Mouse (Mus musculus) liver, embryonic 18 days (tissue): ENCODE measurements around the gene Minpp1. TPM values are rescaled to one million over a fixed set of nuclear protein-coding genes. Genes with fewer than 3 reads are reported as not detected.

ENCODE experiments used
- polyA plus RNA-seq: library from polyadenylated mRNA; depleted of rRNA; stranded (reverse); fragments of >200 nt; gene quantifications from 2 replicates; pipeline ENCODE4 v1.2.3, GENCODE M21; 2012; rRNA removed

Gene Minpp1
- 29.7 and 30.6 TPM in 2 replicates for polyA plus RNA-seq

DNA sequence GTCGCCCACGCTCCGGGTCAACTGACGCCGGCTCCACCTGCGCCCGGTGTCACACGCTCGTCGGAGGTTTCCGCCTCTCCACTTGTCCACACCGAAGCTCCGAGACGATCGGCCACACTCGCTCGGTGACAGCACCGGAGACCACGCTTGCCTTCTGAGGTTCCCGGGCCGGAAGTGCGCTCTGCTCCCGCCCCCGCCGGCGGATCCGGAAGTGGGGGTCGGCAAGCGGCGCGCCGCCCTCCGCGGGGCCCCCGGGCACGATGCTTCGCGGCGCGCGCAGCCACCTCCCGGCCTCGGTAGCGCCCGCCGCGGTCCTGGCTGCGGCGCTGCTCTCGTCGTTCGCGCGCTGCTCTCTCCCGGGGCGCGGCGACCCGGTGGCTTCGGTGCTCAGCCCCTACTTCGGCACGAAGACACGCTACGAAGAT lies at the start of gene Minpp1:
Gene Minpp1 (plus strand): TSS at position 89 of the 425 bp plus-strand sequence.

DNA sequence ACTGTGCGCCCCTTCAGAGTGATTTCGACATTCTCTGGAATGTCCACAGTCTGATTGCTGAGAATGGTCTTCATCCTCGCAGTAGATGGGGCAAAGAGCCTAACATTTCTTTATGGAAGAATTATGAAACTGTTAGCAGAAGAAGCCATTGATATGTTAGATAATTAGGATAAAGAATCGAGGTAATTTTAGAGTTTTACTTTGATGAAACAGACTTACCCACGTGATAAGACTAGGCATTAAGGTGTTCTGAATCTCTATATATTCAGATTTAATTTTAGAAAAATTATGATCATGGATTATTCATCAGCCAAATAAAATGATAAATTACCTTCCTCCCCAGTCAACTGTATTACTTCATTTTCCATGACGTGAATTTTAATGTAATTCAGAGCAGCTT lies 19.1 kb upstream of the Minpp1 start, which contains the start of gene Rpl9-ps6:
Gene Rpl9-ps6 (minus strand): TSS at position 101 of the 400 bp plus-strand sequence.

Other genes with a start within 250 kb of the Minpp1 start
- gene Sgms1, start 96.1 kb upstream of the Minpp1 start, polyA plus RNA-seq: 15.9 and 17.1 TPM in 2 replicates
- 27.2 and 30.5 TPM in 2 replicates for gene Rpl9-ps6, start 19.2 kb upstream of the Minpp1 start, polyA plus RNA-seq
- 12.7 and 13.9 TPM in 2 replicates for gene Papss2, start 110.0 kb downstream of the Minpp1 start, polyA plus RNA-seq